Mouse (Mus musculus) telencephalon, adult 2 months (tissue): Measurements from ENCODE around the gene Icosl.
"Not testable (repeated sequence)": the region's sequence is repeated elsewhere in the genome, so short reads cannot be mapped to it uniquely, and the experiment has no call there.

Experiments
- DNase-seq: peaks from one replicate; pipeline ENCODE4 v3.0.0-alpha.2; 2011; ENCODE audit warnings: low read depth, low spot score

The Icosl gene

DNA sequence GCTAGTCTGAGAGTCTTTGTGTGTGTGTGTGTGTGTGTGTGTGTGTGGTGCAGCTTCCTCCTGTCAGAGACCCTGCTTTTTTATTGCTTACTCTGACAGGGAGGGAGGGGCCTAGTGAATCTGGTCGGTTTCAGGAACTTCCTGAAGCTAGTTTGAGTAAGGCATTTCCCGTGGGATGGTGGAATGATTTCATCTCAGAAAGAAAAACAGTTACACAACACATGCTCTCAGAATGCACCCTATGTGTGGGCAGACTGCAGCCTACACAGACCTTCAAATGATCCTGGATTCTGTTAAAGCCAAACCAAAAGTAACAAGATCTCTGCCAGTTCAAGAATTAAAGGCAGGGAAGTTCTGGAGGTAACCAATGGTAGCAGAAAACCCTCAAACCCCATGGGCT, 46.1 kb downstream of the Icosl start:
- no peak for DNase-seq

DNA sequence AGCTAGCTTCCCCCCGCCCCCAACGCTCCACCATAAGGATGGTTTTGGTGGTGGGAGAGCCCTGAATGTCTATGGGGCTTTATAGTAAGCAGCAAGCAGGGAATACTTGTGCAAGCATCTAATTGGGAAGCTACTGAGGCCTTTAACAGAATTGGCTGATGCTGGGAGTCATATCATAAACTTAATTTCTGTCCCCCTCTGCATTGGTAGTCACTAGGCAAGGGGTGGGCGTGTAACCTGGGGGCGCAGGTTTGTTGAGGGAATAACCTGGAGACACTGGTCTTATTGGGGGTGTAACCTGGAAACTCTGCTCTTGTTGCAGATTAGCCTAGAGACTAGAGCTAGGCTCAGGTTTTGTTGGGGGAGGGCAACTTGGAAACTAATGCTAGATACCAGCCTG, 50.3 kb downstream of the Icosl start:
- DNase-seq = no peak

DNA sequence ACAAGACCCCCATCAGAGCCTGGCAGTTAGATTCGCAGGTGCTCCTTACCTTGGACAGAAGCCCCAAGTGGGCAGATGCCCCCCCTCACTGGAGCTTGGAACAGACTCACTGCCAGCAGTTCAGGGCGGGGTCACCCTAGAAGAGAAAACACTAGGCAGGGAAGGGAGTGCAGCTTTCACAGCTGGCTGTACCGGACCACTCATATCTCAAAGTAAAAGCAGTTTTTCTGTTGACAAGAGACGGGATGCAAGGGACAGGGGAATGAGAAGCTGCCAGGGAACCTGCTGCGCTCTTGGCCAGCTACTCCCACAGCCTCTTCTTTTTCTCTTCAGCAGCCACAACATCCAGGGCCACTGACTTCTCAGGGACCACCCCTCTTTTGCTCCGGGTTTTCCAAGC, 55.0 kb downstream of the Icosl start:
- not testable (repeated sequence) for DNase-seq

DNA sequence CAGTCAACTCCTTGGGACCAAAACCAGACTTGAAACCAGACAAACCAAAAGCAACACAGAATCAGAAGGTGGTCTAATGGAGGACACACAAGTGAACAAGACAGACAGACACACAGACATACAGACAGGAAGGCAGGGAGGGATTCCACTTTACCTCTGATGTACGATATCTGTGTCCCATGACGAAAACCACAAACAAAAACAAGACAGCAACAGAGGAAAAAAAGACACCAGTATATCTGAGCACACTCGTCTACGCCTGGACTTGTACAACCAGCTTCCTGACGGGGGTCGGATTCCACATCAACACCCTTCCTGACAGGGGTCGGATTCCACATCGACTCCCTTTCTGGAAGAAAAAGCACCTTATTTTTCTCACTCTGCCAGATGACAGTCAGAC, 56.0 kb downstream of the Icosl start:
- DNase-seq = not testable (repeated sequence)

DNA sequence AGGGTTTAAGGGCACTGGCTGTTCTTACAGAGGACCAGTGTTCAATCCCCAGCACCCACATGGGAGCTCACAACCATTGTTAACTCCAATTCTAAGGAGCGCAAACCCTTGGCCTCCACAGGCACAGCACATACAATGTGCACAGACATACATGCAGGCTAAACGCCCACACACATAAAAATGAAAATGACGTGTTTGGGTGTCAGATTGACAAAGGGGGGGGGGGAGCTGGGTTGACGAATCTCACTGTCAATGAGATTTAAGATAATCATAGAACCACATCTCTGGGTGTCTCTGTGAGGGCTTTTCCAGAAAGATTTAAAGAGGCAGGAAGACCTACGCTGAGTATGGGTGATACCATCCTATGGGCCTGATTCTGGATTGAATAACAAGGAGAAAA, 57.2 kb downstream of the Icosl start:
- DNase-seq = no peak

DNA sequence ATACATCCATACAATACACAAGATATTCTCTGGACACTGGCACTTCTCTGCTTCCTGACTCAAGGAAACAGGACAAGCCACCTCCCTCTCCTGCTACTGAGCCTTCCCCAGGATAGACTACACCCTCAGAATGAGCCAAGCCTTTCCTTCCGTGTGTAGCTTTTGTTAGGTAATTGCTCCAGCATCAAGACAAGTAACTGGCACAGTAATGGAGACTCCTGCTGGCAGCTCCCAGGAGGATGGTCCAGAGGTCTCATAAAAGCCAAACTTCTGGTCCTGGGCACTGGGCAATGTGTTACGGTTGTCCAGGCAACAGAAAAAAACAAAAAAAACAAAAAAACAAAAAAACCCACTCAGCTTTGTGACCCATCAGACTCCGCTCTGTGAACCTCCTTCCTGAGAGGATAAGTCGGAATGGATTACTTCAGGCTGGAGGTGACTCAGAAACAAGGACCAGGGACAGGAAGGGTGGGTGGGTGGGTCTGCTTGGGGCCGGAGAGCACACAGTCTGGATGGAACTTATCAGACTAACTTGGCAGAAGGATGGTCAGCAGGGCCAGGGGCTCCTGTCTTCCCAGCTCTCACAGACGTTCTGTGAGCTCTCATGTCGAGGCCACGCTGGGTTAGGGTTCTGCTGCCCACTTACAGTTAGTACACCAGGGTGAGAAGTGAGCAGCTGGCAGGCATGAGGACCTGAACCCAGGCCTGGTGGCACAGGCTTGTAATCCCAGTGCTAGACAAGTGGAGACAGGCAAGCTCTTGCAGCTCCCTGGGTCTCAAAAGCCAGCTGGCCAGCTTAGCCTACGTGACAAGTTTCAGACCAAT, 58.2 kb downstream of the Icosl start:
- DNase-seq = no peak

DNA sequence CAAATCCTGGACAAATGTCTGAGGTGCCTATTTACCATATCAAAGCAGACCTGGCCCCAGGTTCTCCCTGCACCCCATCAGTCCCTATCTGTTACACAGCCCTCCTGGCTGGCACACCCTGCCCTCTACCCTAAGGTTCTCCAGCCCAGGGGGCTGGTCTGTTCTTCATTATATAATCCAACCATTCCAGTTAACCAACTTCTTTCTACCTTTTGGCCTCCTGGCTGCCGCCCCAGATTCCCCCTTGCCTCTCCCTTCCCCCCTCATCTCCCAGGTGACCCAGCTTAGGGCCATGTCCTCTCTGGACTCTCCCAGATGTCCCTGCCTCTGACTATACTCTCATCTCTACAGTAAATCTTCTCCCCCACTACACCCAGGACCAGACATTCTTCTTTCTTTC, 58.8 kb downstream of the Icosl start:
- no peak for DNase-seq

DNA sequence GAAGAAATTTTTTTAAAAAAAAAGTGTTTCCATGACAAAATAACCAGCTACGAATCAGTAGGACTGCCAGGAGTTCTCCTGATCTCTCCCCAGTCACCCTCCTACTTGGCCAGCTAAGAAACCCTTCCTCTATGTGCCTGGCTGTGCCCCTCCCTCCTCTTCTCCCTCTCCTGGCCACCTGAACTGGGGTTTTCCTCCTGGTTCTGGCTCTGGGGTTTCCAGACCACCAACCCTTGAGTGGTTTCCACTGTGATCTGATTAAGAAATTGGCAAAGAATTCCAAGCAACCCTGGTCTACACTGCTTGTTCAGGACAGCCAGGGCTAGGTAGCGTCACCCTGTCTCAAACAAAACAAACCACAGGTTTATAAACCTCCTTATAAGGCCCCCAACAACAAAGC, 59.5 kb downstream of the Icosl start:
- DNase-seq = no peak

DNA sequence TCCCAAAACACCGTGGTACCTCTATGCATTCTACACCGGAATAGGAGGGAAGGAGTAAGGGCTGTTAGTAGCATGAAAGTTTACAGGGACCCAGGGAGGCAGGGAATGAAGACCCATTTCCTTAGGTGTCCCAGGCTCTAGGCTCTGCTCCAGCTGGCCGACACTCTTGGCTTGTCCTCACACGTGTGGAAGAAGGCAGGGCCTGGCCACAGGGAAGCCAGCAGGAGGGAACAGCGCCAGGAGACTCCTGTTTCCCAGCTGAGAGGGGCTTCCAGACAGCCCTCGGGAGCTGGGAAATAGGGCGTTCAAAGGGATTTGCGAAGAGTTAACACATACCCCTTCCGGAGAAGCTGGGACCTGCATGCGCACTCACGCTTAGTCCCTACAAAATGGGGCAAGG, 60.3 kb downstream of the Icosl start:
- no peak for DNase-seq

DNA sequence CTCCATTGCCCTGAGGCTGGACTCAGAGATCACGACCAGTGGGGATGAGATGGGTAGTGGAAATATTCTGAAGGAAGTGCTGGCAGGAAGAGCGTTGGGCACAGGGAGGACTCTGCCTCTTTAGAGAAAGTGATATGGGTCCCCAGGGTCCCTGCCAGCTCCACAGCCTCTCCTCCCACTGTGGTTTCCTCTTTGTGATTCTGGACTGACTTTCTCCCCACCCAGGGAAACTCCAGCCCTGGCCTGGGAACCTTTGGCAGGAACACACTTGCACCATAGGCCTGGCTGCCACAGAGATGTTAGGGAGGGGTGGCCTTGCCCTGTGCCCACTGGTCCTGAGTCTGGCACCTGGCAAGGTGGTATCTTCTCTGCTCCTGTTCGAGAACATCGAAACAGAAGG, 60.9 kb downstream of the Icosl start:
- no peak for DNase-seq
